Mouse (Mus musculus) small intestine, adult 2 months (tissue): ENCODE data around the gene Cntnap1.

Source experiments
- CTCF ChIP-seq: fragments of 200-500 bp; IDR thresholded peaks from 2 replicates; pipeline ENCODE4 v1.5.1; 2012; ENCODE audit warnings: low read depth, mild to moderate bottlenecking, control low read depth, inconsistent platforms, low read length, moderate library complexity, mixed read lengths; ENCODE audit not compliant: insufficient replicate concordance, insufficient read length; ENCODE audit errors: extremely low read depth
- POLR2A ChIP-seq: fragments of 200-500 bp; IDR thresholded peaks from 2 replicates; pipeline ENCODE4 v1.6.1; 2012; ENCODE audit warnings: low read depth, mild to moderate bottlenecking, control low read depth, inconsistent platforms, low read length, moderate library complexity

GRCm38 (mm10) chr11:101238071-101238647, 67.8 kb downstream of the Cntnap1 start:
- TF ChIP-seq POLR2A (no peak), CTCF (no peak)
